Mouse (Mus musculus) large intestine, adult 2 months (tissue): Measurements from ENCODE around the gene Adat1. TPM values are rescaled to one million over a fixed set of nuclear protein-coding genes. Genes with fewer than 3 reads are reported as not detected.

Experiments used
- DNase-seq: peaks from one replicate; pipeline ENCODE4 v3.0.0-alpha.2; 2012; ENCODE audit warnings: low read depth, low spot score
- WGBS: fragments of 180-500 bp; shearing (Covaris S2); methylation state at CpG from one replicate; pipeline ENCODE4 v1.1.7; 2018; 5-methylcytosine and 5-hydroxymethylcytosine counted together
- polyA plus RNA-seq: library from polyadenylated mRNA; depleted of rRNA; stranded (reverse); fragments of >200 nt; gene quantifications from 2 replicates; pipeline ENCODE4 v1.2.3, GENCODE M21; 2012

Adat1 gene
- polyA plus RNA-seq, 1 experiment: 1.7 TPM

DNA sequence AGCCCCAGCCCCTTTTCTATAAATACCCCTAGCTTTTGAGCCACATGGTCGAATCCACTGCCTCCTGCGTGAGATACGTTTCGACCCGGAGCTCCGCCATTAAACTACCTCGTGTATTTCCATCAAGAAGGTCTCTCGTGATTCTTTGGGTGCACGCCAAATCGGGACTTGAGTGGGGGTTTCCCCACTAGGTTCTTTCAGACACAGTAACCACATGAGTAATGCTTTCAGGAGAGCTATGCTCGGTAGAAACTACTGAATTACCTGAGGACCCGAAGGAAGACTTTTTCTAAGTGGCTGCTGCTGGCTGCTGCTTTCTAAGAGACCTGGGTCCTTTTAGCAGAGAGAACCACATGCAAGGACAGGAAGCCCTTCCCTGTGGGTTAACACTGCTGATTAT lies 18.0 kb downstream of the Adat1 start:
- WGBS: 94% methylated on average over 12 of the region's 12 CpGs
- no peak for DNase-seq

DNA sequence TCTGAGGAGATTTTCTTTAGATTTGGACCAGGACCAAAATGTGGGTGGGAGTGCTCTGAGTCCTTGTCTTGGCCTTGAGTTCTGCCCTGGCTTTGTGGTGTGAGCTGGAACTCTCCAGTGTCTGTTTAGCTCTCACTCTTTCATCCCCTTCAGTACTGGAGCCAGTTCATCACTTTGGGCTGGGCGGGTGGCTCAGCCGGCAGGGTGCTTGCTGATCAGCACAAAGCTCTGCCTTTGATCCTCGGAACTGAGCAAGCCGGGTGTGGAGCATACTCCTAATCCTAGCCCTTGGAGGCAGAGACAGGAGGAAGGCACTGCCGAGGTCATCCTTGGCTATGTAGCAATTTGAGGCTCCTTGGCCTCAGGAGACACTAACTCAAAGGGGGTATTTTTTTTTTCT lies 23.1 kb downstream of the Adat1 start:
- 67% methylated on average over 5 of the region's 5 CpGs for WGBS

GRCm38 (mm10) chr8:111968541-111968940 lies 23.6 kb downstream of the Adat1 start:
- WGBS: 87% methylated on average over 10 of the region's 10 CpGs

More for the DNA sequence above, 23.1 kb downstream of the Adat1 start:
- no peak for DNase-seq

DNA sequence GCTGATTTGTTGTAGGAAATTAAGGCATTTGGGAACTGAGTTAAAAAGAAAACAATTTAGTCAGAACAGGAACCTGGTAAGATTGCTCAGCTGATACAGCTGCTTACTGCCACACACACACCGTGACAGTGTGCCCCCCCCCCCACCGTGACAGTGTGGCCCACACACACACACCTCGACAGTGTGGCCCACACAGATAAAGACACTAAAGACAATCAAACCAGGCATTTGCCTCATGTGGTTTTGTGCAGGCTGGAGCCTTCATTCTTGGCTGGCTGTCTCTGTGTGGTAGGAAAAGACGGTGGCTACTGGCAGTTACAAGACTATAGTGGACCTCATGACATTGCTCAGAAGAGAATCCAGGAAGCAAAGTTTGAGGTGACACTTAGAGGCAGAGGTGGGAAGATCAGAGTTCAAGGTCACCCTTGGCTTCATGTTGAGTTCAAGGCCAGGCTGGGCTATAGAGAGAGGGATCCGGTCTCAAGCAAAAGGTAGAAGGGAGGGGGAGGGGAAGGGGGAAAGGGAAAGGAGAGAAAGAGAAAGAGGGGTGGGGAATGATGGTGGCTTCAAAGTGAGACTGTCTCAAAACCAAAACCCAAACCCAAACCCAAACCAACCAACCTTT lies 24.7 kb downstream of the Adat1 start:
- WGBS: 85% methylated on average over 5 of the region's 5 CpGs
- no peak for DNase-seq

More at GRCm38 (mm10) chr8:111968541-111968940, 23.6 kb downstream of the Adat1 start:
- no peak for DNase-seq

GRCm38 (mm10) chr8:111964849-111965561 lies 27.1 kb downstream of the Adat1 start:
- DNase-seq: no peak
- WGBS: 31% methylated on average over 7 of the region's 7 CpGs

DNA sequence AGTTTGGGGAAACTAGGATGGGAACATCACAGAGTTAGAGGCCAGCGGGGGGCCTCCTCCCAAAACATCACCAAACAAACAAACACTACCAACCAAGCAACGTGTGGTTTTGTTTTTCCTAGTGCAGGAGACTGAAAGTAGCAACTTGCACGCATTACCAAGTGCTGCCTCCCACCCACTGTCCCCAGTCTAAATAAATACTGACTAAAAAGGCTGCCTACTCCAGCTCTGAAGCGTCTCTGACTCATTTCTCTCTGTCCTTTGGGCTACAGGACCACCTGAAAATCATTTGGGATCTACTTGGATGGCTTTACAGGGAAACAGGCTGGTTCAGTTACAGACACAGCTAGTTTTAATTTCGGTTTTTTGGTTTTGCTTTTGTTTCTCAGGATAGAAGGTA lies 27.8 kb downstream of the Adat1 start:
- WGBS: 62% methylated on average over 5 of the region's 5 CpGs
- DNase-seq: no peak

DNA sequence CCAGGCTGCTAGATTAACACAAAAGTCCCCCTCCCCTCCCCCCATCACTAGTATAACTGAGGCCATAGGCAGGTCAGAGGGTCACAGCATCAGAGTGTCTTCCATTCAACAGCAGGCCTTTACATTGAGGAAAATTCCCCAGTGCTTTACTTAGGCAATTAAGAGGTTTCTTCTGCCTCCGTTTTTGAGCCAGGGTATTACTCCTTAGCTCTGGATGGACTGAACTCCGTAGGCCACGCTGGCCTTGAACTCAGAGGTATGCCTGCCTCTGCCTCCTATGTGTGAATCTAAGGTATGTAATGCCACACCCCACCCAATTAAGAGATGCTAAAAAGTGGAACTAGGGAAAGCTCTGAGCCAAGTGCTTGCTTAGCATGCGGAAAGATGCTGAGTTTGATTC lies 28.6 kb downstream of the Adat1 start:
- no peak for DNase-seq
- 91% methylated on average over 4 of the region's 4 CpGs for WGBS

- DNase-seq: no peak
- WGBS: 82% methylated on average over 10 of the region's 10 CpGs
Observed at GRCm38 (mm10) chr8:111963091-111963490, 29.0 kb downstream of the Adat1 start.

DNA sequence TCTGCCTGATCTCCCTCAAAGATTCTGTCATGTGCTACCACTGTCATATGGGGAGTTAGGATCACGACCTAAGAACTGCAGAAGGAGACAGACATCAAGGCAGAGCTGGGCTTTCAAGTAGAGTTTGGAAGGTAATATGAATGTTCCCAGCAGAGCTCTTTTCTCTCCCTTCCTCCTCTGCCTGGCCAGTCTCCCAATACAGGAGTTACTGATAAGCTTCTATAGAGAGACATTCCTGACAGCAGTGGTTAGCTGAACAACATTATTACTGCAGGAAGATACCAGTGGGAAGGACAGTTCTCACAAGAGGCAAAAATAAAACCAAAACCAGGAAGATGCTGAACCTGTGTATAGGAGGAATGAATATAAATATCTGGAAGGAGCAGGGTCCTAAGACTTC lies 29.5 kb downstream of the Adat1 start:
- 63% methylated on average over 1 of the region's 1 CpGs for WGBS
- no peak for DNase-seq

- no peak for DNase-seq
- 84% methylated on average over 3 of the region's 3 CpGs for WGBS
Observed at GRCm38 (mm10) chr8:111961330-111961729, 30.8 kb downstream of the Adat1 start.

DNA sequence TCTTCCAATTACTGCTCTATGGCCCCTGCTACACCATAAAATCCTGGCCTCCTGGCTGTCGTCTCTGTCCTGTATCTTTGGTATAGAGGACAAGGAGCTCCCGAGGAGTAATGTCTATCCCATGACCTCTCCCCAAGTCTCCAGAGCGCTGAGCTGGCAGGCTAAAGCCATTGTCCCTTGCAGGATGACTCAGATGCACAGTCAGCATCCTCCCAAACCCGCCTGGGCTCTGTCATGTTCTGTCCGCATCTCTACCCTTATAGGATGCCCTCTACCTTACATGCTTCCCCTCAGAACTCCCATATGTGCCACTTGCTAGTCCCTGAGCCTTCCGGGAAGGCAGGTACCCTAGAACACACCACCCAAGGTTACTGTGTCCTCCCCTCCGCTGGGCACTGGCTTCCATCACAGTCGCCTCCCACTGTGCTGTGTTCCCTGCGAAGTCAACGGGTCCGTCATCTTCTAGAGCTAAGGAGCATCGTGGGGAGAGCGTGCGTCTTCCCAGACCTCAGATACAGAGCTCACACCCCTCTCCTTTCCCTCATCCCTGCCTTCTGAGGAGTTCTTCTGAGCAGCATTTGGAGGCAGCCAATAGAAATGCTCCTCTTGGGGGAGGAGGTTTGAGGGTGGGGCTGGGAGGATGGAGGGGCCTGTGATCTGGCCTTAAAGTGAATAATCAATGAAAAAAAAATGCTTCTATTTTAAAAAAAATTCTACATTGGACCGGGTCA lies 31.3 kb downstream of the Adat1 start:
- DNase-seq: no peak
- 78% methylated on average over 15 of the region's 15 CpGs for WGBS

- DNase-seq: no peak
- whole genome bisulfite sequencing: 94% methylated on average over 2 of the region's 2 CpGs
Observed at GRCm38 (mm10) chr8:111957231-111957630, 34.9 kb downstream of the Adat1 start.

GRCm38 (mm10) chr8:111955879-111956278 lies 36.2 kb downstream of the Adat1 start:
- 88% methylated on average over 5 of the region's 5 CpGs for WGBS

GRCm38 (mm10) chr8:111954844-111955594 lies 37.1 kb downstream of the Adat1 start:
- 45% methylated on average over 4 of the region's 4 CpGs for WGBS
- no peak for DNase-seq

More at GRCm38 (mm10) chr8:111955879-111956278, 36.2 kb downstream of the Adat1 start:
- DNase-seq: no peak

- DNase-seq: no peak
- 99% methylated on average over 5 of the region's 5 CpGs for WGBS
Observed at GRCm38 (mm10) chr8:111951936-111952335, 40.2 kb downstream of the Adat1 start.

DNA sequence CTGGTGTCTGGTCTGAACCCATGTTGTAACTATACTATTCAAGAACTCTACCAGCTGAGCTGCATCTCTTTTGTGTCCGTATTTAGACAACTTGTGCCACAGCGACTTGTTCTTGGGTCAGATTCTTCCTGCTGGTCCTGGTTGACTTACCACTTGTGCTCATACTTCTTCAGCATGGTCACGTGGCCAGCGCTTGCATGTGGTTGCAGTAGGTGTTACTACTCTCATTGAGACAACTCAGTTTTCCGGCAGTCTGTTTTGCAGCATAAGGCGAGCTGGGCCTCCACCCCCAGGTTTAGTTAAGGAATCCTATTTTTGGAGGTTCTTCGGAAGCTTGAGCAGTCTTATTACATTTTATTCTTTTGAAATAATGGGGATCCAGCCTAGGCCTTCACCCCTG lies 40.8 kb downstream of the Adat1 start:
- WGBS: 97% methylated on average over 7 of the region's 7 CpGs
- DNase-seq: no peak

DNA sequence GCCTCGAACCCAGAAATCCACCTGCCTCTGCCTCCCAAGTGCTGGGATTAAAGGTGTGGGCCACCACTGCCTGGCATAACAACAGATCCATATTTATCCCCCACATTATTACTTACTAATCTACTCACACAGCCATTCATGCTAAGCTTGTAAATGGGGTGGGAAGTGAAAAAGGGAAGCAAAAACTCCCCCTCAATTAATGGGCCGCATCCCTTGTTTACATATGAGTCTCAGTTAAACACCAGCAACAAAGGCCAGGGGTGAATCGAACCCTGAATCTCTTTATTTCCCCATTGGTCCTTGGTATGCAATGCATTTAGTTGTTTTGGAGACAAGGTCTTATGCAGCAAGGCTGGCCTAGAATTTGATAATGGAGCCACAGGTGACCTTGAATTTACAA lies 41.3 kb downstream of the Adat1 start:
- WGBS: 78% methylated on average over 3 of the region's 3 CpGs
- no peak for DNase-seq

DNA sequence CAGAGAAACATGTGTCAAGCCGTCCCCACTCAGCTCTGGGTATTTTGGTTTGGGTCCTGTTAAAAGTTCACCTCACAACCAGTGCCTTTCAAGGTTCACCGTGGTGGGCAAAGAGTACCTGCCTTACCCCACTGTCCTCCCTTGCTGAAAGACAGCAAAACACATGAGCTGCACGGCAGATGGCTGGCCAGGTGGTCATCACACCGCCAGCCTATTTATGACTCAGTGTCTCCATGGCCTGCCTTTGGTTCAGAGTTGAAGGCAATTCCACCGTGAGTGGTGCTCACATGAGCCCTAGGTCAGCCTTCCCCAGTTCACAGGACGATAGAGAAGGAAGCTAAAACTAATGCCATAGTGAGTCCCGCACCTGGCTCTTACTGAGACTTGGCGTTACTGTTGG lies 44.1 kb downstream of the Adat1 start:
- 88% methylated on average over 8 of the region's 8 CpGs for WGBS
- no peak for DNase-seq

GRCm38 (mm10) chr8:111947144-111947543 lies 45.0 kb downstream of the Adat1 start:
- DNase-seq: no peak
- WGBS: 91% methylated on average over 2 of the region's 2 CpGs

- 73% methylated on average over 2 of the region's 2 CpGs for WGBS
- no peak for DNase-seq
Observed at GRCm38 (mm10) chr8:111943544-111943943, 48.6 kb downstream of the Adat1 start.
